Mouse (Mus musculus) CH12.LX (cell line): ENCODE measurements around the gene Fgfr3. TPM values are rescaled to one million over a fixed set of nuclear protein-coding genes. Genes with fewer than 3 reads are reported as not detected.

Source experiments
- DNase-seq: peaks from one replicate; pipeline ENCODE4 v3.0.0-alpha.2; 2013; ENCODE audit errors: extremely low read depth
- H3K27ac ChIP-seq: 2 replicates; pipeline ENCODE4 v1.5.1; 2012; ENCODE audit warnings: low read depth, mild to moderate bottlenecking, control low read depth, moderate library complexity; ENCODE audit not compliant: insufficient read depth
- H3K27me3 ChIP-seq: replicated peaks from 2 replicates; pipeline ENCODE3; 2012; ENCODE audit warnings: inconsistent platforms
- H3K36me3 ChIP-seq, 2 experiments: replicated peaks in 1 of 2; 2 replicates each; pipeline versions ENCODE3 to v1.6.1; 2012; ENCODE audit warnings: inconsistent platforms in 1 of 2, low read length in 1 of 2, mild to moderate bottlenecking in 1 of 2, mixed read lengths in 1 of 2, moderate library complexity in 1 of 2; ENCODE audit not compliant: control insufficient read depth in 1 of 2, insufficient read depth in 1 of 2
- H3K4me1 ChIP-seq, 2 experiments: 2 replicates each; pipeline ENCODE4 v1.6.1; 2012; ENCODE audit warnings: inconsistent platforms in 1 of 2, moderate library complexity in 1 of 2; ENCODE audit not compliant: insufficient read depth in 2 of 2, control insufficient read depth in 1 of 2
- H3K4me2 ChIP-seq: 2 replicates; pipeline ENCODE4 v1.6.1; 2012; ENCODE audit warnings: low read depth, mild to moderate bottlenecking, control low read depth; ENCODE audit not compliant: poor library complexity, insufficient read depth, severe bottlenecking
- H3K4me3 ChIP-seq, 3 experiments: fragments of 150-350 bp in 1 of 3; sonication (generic) in 1 of 3; replicated peaks in 1 of 3; 2 replicates each; pipeline versions ENCODE3 to v1.5.1; 2011 to 2012; ENCODE audit warnings: low read depth in 2 of 3, low read length in 2 of 3, mild to moderate bottlenecking in 2 of 3, moderate library complexity in 2 of 3, control low read depth in 1 of 3, improper control_type of control experiment in 1 of 3, inconsistent platforms in 1 of 3, mixed read lengths in 1 of 3; ENCODE audit not compliant: poor library complexity in 1 of 3
- H3K79me2 ChIP-seq: replicated peaks from 2 replicates; pipeline ENCODE4 v1.6.1; 2012; ENCODE audit warnings: mild to moderate bottlenecking, moderate library complexity; ENCODE audit not compliant: control insufficient read depth, poor library complexity, insufficient read depth, severe bottlenecking; ENCODE audit errors: extremely low read depth
- H3K9ac ChIP-seq: 2 replicates; pipeline ENCODE4 v1.6.1; 2012; ENCODE audit warnings: low read depth, mild to moderate bottlenecking, control low read depth, moderate library complexity; ENCODE audit not compliant: insufficient read depth
- H3K9me3 ChIP-seq: replicated peaks from 2 replicates; pipeline ENCODE3; 2012; ENCODE audit warnings: low read length, inconsistent platforms, mixed read lengths
- BHLHE40 ChIP-seq: IDR thresholded peaks from 2 replicates; pipeline ENCODE4 v1.6.1; 2011; ENCODE audit warnings: mild to moderate bottlenecking, low read depth, low read length, improper control_type of control experiment
- CHD2 ChIP-seq: IDR thresholded peaks from 2 replicates; pipeline ENCODE4 v1.6.1; 2011; ENCODE audit warnings: low read length, improper control_type of control experiment
- CTCF ChIP-seq, 2 experiments: IDR thresholded peaks in 1 of 2; conservative IDR thresholded peaks in 1 of 2; 2 replicates each; pipeline ENCODE4 v1.5.1; 2011 to 2012; ENCODE audit warnings: low read depth in 2 of 2, low read length in 2 of 2, improper control_type of control experiment in 1 of 2, inconsistent platforms in 1 of 2, mild to moderate bottlenecking in 1 of 2, moderate library complexity in 1 of 2
- ELF1 ChIP-seq: IDR thresholded peaks from 2 replicates; pipeline ENCODE4 v1.6.1; 2014; ENCODE audit warnings: low read depth, mild to moderate bottlenecking, inconsistent platforms, low read length, improper control_type of control experiment
- ETS1 ChIP-seq: conservative IDR thresholded peaks from 2 replicates; pipeline ENCODE4 v1.6.1; 2012; ENCODE audit warnings: low read depth, mild to moderate bottlenecking, inconsistent platforms, low read length, improper control_type of control experiment, moderate library complexity
- GABPA ChIP-seq: IDR thresholded peaks from 2 replicates; pipeline ENCODE4 v1.6.1; 2012; ENCODE audit warnings: low read depth, low read length, improper control_type of control experiment, inconsistent platforms; ENCODE audit not compliant: insufficient replicate concordance
- JUN ChIP-seq: IDR thresholded peaks from 2 replicates; pipeline ENCODE4 v1.6.1; 2011; ENCODE audit warnings: low read depth, mild to moderate bottlenecking, low read length, improper control_type of control experiment, moderate library complexity; ENCODE audit not compliant: insufficient read depth
- KAT2A ChIP-seq: IDR thresholded peaks from 2 replicates; pipeline ENCODE4 v1.6.1; 2012; ENCODE audit warnings: low read length, improper control_type of control experiment, inconsistent platforms; ENCODE audit not compliant: insufficient replicate concordance
- MAX ChIP-seq: IDR thresholded peaks from 2 replicates; pipeline ENCODE4 v1.6.1; 2011; ENCODE audit warnings: low read length, improper control_type of control experiment
- MAZ ChIP-seq: IDR thresholded peaks from 2 replicates; pipeline ENCODE4 v1.6.1; 2012; ENCODE audit warnings: low read depth, mild to moderate bottlenecking, inconsistent platforms, low read length, improper control_type of control experiment, moderate library complexity
- MXI1 ChIP-seq: IDR thresholded peaks from 2 replicates; pipeline ENCODE4 v1.6.1; 2011; ENCODE audit warnings: mild to moderate bottlenecking, low read depth, low read length, improper control_type of control experiment
- MYC ChIP-seq: IDR thresholded peaks from 2 replicates; pipeline ENCODE4 v1.6.1; 2011; ENCODE audit warnings: low read depth, mild to moderate bottlenecking, improper control_type of control experiment, low read length
- NELFE ChIP-seq: IDR thresholded peaks from 2 replicates; pipeline ENCODE4 v1.6.1; 2011; ENCODE audit warnings: low read depth, low read length, improper control_type of control experiment
- NRF1 ChIP-seq: IDR thresholded peaks from 2 replicates; pipeline ENCODE4 v1.6.1; 2014; ENCODE audit warnings: low read depth, mild to moderate bottlenecking, inconsistent platforms, low read length, improper control_type of control experiment, moderate library complexity
- PAX5 ChIP-seq: IDR thresholded peaks from 2 replicates; pipeline ENCODE4 v1.6.1; 2012; ENCODE audit warnings: low read length, inconsistent platforms, mixed read lengths
- POLR2A ChIP-seq: IDR thresholded peaks from 2 replicates; pipeline ENCODE4 v1.6.1; 2011; ENCODE audit warnings: low read depth, mild to moderate bottlenecking, improper control_type of control experiment, low read length
- RAD21 ChIP-seq: IDR thresholded peaks from 2 replicates; pipeline ENCODE4 v1.6.1; 2011; ENCODE audit warnings: low read depth, mild to moderate bottlenecking, low read length, improper control_type of control experiment, moderate library complexity
- SIN3A ChIP-seq: IDR thresholded peaks from 2 replicates; pipeline ENCODE4 v1.6.1; 2012; ENCODE audit warnings: low read length, improper control_type of control experiment, inconsistent platforms
- SMC3 ChIP-seq: IDR thresholded peaks from 2 replicates; pipeline ENCODE4 v1.6.1; 2011; ENCODE audit warnings: low read depth, low read length, improper control_type of control experiment
- UBTF ChIP-seq: IDR thresholded peaks from 2 replicates; pipeline ENCODE4 v1.6.1; 2012; ENCODE audit warnings: low read depth, mild to moderate bottlenecking, inconsistent platforms, low read length, improper control_type of control experiment, moderate library complexity
- USF1 ChIP-seq: IDR thresholded peaks from 2 replicates; pipeline ENCODE4 v1.6.1; 2014; ENCODE audit warnings: low read depth, mild to moderate bottlenecking, inconsistent platforms, low read length, improper control_type of control experiment
- ZC3H11A ChIP-seq: IDR thresholded peaks from 2 replicates; pipeline ENCODE4 v1.6.1; 2012; ENCODE audit warnings: low read depth, mild to moderate bottlenecking, inconsistent platforms, low read length, improper control_type of control experiment
- ZMIZ1 ChIP-seq: IDR thresholded peaks from 2 replicates; pipeline ENCODE4 v1.6.1; 2012; ENCODE audit warnings: low read depth, mild to moderate bottlenecking, inconsistent platforms, low read length, improper control_type of control experiment
- dilution Hi-C: fragments of 300-500 bp; cut with MboI; formaldehyde crosslinking; loops from 2 replicates; pipeline ENCODE4 v1.14.3; 2020; ENCODE audit warnings: low sequenced_read_pairs; ENCODE audit not compliant: extremely low pct_unique_long_range_greater_than_20kb, extremely low pct_ligation_motif_present
- in situ Hi-C: fragments of 300-500 bp; cut with MboI; formaldehyde crosslinking; loops from 3 replicates; pipeline ENCODE4 v1.14.3; 2019; ENCODE audit warnings: low sequenced_read_pairs, low pct_ligation_motif_present, low pct_unique_long_range_greater_than_20kb, mixed read lengths
- polyA plus RNA-seq: library from polyadenylated mRNA; unstranded; fragments of >175 nt; gene quantifications from 2 replicates; pipeline ENCODE4 v1.2.1, GENCODE M21; 2012; ENCODE audit warnings: low read depth; ENCODE audit not compliant: insufficient read length
- total RNA-seq, 2 experiments: library from RNA; depleted of rRNA; stranded (reverse); fragments of 300-350 nt in 1 of 2; fragments of >200 nt in 1 of 2; gene quantifications; 2 replicates each; pipeline ENCODE4 v1.2.3; 2012 to 2014

Gene Fgfr3
- total and polyA plus RNA-seq, 3 experiments: 0.19 to 0.76 (median 0.23) TPM

DNA sequence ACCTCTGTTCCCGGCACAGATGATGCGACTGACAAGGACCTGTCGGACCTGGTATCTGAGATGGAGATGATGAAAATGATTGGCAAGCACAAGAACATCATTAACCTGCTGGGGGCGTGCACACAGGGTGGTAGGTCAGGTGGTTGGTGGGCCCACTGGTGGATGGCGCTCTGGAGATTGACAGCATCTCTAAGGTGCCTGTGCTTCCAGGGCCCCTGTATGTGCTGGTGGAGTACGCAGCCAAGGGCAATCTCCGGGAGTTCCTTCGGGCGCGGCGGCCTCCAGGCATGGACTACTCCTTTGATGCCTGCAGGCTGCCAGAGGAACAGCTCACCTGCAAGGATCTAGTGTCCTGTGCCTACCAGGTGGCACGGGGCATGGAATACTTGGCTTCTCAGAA is 12.4 kb downstream of the Fgfr3 start:
- Histone ChIP-seq H3K9me3 (no peaks in the 10 kb centered on the region), H3K4me3 (no peak overlapping the region), H3K27me3 (peaks cover 25% of the 10 kb centered on the region), H3K27ac (no peak overlapping the region), H3K79me2 (no peaks in the 10 kb centered on the region), H3K4me1 (no peaks in the 10 kb centered on the region), H3K9ac (no peak overlapping the region), H3K36me3 (peaks cover 0 to 2% of the 10 kb centered on the region in 2 experiments), H3K4me2 (no peak overlapping the region)
- in situ Hi-C loops: no loop called here
- no peak for TF ChIP-seq PAX5
- TF ChIP-seq ETS1: no peak
- no peak for TF ChIP-seq RAD21
- TF ChIP-seq POLR2A: no peak
- no peak for TF ChIP-seq MXI1
- no peak for TF ChIP-seq CHD2
- no peak for TF ChIP-seq USF1
- no peak for TF ChIP-seq ZC3H11A
- TF ChIP-seq GABPA: no peak
- no peak for TF ChIP-seq ZMIZ1
- TF ChIP-seq JUN: no peak
- no peak for TF ChIP-seq BHLHE40
- TF ChIP-seq NRF1: no peak
- TF ChIP-seq SIN3A: no peak
- no peak for DNase-seq
- dilution Hi-C loops: no loop called here

DNA sequence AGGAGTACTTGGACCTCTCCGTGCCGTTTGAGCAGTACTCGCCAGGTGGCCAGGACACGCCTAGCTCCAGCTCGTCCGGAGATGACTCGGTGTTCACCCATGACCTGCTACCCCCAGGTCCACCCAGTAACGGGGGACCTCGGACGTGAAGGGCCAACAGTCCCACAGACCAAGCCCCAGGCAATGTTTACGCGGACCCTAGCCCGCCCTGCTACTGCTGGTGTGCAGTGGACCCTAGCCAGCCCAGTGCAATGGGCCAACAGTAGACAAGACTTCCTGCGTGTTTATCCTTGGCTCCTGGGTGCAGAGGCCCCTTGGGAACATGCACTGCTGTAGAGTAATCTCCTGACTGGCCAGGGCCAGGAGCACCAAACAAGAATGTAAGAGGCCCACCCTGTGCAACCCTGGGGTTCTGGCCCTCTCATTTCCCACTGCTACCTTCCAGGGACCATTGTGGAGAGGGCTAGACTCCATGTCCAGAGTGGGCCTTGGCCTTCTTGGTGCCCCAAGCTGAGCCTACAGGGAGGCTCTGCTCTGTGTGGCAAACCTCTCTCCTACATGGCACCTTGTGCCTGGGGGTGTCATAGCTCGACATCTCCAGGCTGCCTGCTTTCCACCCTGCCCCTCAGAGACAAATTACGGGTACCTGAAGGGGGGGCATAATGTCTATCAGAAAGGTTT is 14.1 kb downstream of the Fgfr3 start:
- Histone ChIP-seq H3K9me3 (no peaks in the 10 kb centered on the region), H3K9ac (no peak overlapping the region), H3K27me3 (peaks cover 8% of the 10 kb centered on the region), H3K27ac (no peak overlapping the region), H3K4me3 (no peak overlapping the region), H3K36me3 (peaks cover 2 to 18% of the 10 kb centered on the region in 2 experiments), H3K4me2 (no peak overlapping the region), H3K79me2 (no peaks in the 10 kb centered on the region)
- DNase-seq: no peak
- in situ Hi-C loops (no loop called here), dilution Hi-C loops (no loop called here)
- no peak for TF ChIP-seq MAZ
- no peak for TF ChIP-seq KAT2A
- no peak for TF ChIP-seq UBTF
- TF ChIP-seq NRF1: no peak
- TF ChIP-seq ETS1: no peak
- TF ChIP-seq SMC3: no peak
- no peak for TF ChIP-seq POLR2A
- no peak for TF ChIP-seq RAD21
- no peak for TF ChIP-seq MAX
- no peak for TF ChIP-seq ZC3H11A
- TF ChIP-seq MYC: no peak
- no peak for TF ChIP-seq NELFE
- no peak for TF ChIP-seq CTCF (conservative IDR thresholded peaks at IDR 0.05 in 1 of 2, IDR thresholded peaks at IDR 0.05 in 1 of 2; ENCODE audit: low read depth in 2 of 2, low read length in 2 of 2)
- TF ChIP-seq ELF1: no peak
- TF ChIP-seq, all 38 proteins: peak for 0
- no peaks in the 10 kb centered on the region for H3K4me1 ChIP-seq
